27 mouse cellular contexts compared by ENCODE assay signal in genomic region chr9:78089906-78090305, GRCm38 (mm10). TPM values are rescaled to one million over a fixed set of nuclear protein-coding genes. Genes with fewer than 3 reads are reported as not detected.
"Had no signal": no experiment of that assay in that cellular context is flagged by ENCODE, and none has a peak within 500 bp of the region (broad histone marks: within the 10 kb centered on the region; RNA-seq: fewer than 3 reads in every experiment).

No protein-coding gene starts in this region.

- DNase-seq: kidney, adult 2 months; kidney, postnatal 25 days; liver; lung, adult 18-20 months; lung, postnatal 10 days; lung, postnatal 36 days; midbrain, embryonic 14.5 days; right cerebral cortex, adult 18-20 months; right cerebral cortex, postnatal 25 days; spleen, adult 18-20 months; thymus, postnatal 25 days had no signal

- H3K9me3 ChIP-seq: limb, embryonic 10.5 days; limb, embryonic 13.5 days; liver, embryonic 12.5 days; liver, embryonic 15.5 days; lung, embryonic 15.5 days; megakaryocyte, embryonic 14.5 days; midbrain, embryonic 10.5 days; neural tube, embryonic 12.5 days; neural tube, embryonic 15.5 days; stomach, embryonic 15.5 days had no signal

- H3K27ac ChIP-seq: kidney, postnatal 0 days; limb, embryonic 10.5 days; limb, embryonic 13.5 days; liver, embryonic 12.5 days; liver, embryonic 15.5 days; lung, embryonic 15.5 days; midbrain, embryonic 10.5 days; neural tube, embryonic 12.5 days; neural tube, embryonic 15.5 days; stomach, embryonic 15.5 days had no signal

- H3K4me3 ChIP-seq: limb, embryonic 10.5 days; limb, embryonic 13.5 days; liver, embryonic 12.5 days; liver, embryonic 15.5 days; lung, embryonic 15.5 days; megakaryocyte, embryonic 14.5 days; midbrain, embryonic 10.5 days; neural tube, embryonic 12.5 days; neural tube, embryonic 15.5 days; stomach, embryonic 15.5 days had no signal

- H3K27me3 ChIP-seq: limb, embryonic 13.5 days; liver, embryonic 12.5 days; liver, embryonic 15.5 days; lung, embryonic 15.5 days; megakaryocyte, embryonic 14.5 days; neural tube, embryonic 12.5 days; neural tube, embryonic 15.5 days; stomach, embryonic 15.5 days had no signal

- H3K4me1 ChIP-seq: limb, embryonic 10.5 days; limb, embryonic 13.5 days; lung, embryonic 15.5 days; neural tube, embryonic 12.5 days; neural tube, embryonic 15.5 days; stomach, embryonic 15.5 days had no signal

- H3K4me2 ChIP-seq: limb, embryonic 13.5 days; liver, embryonic 12.5 days; liver, embryonic 15.5 days; lung, embryonic 15.5 days; neural tube, embryonic 12.5 days; neural tube, embryonic 15.5 days; stomach, embryonic 15.5 days had no signal

- H3K9ac ChIP-seq: limb, embryonic 13.5 days; liver, embryonic 12.5 days; liver, embryonic 15.5 days; lung, embryonic 15.5 days; neural tube, embryonic 12.5 days; neural tube, embryonic 15.5 days; stomach, embryonic 15.5 days had no signal

RNA-seq across cellular contexts. Expression of gene Gcm1, which starts 38.2 kb away (rescaled TPM):
- total RNA-seq: layer of hippocampus, adult 8-10 months; layer of hippocampus, postnatal 14 days; left cerebral cortex, adult 8-10 months; left cerebral cortex, postnatal 14 days had no signal
- polyA plus RNA-seq: large intestine, adult 2 months; limb, embryonic 10.5 days; limb, embryonic 13.5 days; liver, embryonic 12.5 days; liver, embryonic 15.5 days; midbrain, embryonic 10.5 days; midbrain, embryonic 14.5 days; neural tube, embryonic 12.5 days; neural tube, embryonic 15.5 days; stomach, embryonic 15.5 days had no signal
